Mouse (Mus musculus) neutrophil, adult 59 days (primary cell): ENCODE results near the gene Olfr1354. TPM values are rescaled to one million over a fixed set of nuclear protein-coding genes. Genes with fewer than 3 reads are reported as not detected.

Source experiments
- total RNA-seq, 2 experiments: library from RNA; stranded (reverse); gene quantifications; 1 replicate in 1 of 2; 2 replicates in 1 of 2; pipeline ENCODE4 v1.2.4; 2023

Olfr1354 gene
- not detected for total RNA-seq

DNA sequence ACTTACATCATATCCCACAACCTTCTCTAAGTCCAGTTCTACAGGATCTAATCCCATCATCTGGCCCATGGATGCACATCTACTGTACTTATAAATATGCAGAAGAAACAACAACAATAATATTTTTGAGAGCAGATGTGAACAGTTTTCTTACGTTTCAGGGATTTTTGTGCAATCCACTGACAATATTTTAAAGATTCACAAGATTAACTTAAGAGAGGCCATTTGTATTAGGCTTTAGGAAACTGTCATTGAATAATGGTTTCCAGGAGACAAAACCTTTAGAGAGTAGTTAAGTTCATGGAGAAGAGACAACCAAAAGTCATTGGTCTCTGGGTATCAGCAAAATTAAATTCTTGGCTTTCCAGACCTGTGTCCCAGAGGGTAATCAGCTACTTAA, at the start of gene Olfr1354:
TSS of gene Olfr1354 (plus strand) at position 301 of the 400 bp plus-strand sequence.

DNA sequence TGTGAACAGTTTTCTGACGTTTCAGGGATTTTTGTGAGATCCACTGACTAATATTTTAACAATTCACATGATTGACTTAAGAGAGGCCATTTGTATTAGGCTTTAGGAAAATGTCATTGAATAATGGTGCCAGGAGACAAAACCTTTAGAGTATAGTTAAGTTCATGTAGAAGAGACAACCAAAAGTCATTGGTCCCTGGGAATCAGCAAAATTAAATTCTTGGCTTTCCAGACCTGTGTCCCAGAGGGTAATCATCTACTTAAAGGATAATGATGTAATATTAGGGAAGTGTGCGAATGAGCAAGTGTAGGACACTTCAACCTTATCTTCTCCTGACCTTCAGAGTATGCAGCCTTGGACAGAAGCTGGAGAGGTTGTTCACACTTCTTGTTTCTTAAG, 37.7 kb upstream of the Olfr1354 start, which contains the start of gene Olfr1355:
TSS of gene Olfr1355 (plus strand) at position 301 of the 400 bp plus-strand sequence.

GRCm38 (mm10) chr10:78950336-78950735, 37.4 kb downstream of the Olfr1354 start, which contains the start of gene Olfr8:
Gene Olfr8 (plus strand): TSS chr10:78950636.

GRCm38 (mm10) chr10:78963009-78963408, 50.0 kb downstream of the Olfr1354 start, which contains the start of gene Olfr1353:
Gene Olfr1353 (plus strand): TSS chr10:78963309.

Other genes starting within 250 kb of the Olfr1354 start
- not detected for gene Casp14, start 194.9 kb upstream of the Olfr1354 start, total RNA-seq
- gene Ccdc105, start 160.1 kb upstream of the Olfr1354 start, total RNA-seq: not detected
- not detected for gene Slc1a6, start 132.7 kb upstream of the Olfr1354 start, total RNA-seq
- not detected for gene Olfr1356, start 61.0 kb upstream of the Olfr1354 start, total RNA-seq
- not detected for gene Olfr1355, start 37.6 kb upstream of the Olfr1354 start, total RNA-seq
- not detected for gene Olfr8, start 37.5 kb downstream of the Olfr1354 start, total RNA-seq
- not detected for gene Olfr1353, start 50.1 kb downstream of the Olfr1354 start, total RNA-seq
- not detected for gene Olfr1352, start 67.9 kb downstream of the Olfr1354 start, total RNA-seq
- not detected for gene Olfr1351, start 99.3 kb downstream of the Olfr1354 start, total RNA-seq
- gene Olfr57, start 115.6 kb downstream of the Olfr1354 start, total RNA-seq: not detected
- gene 2610008E11Rik, start 184.4 kb downstream of the Olfr1354 start, total RNA-seq: 1 to 10 TPM; 3.4 to 5.6 TPM
- not detected for gene Vmn2r80, start 235.6 kb downstream of the Olfr1354 start, total RNA-seq